Mouse (Mus musculus) heart, postnatal 4 days (tissue): Measurements from ENCODE around the gene Olfr597. TPM values are rescaled to one million over a fixed set of nuclear protein-coding genes. Genes with fewer than 3 reads are reported as not detected.
"Not testable (repeated sequence)": the region's sequence is repeated elsewhere in the genome, so short reads cannot be mapped to it uniquely, and the experiment has no call there.

Experiments used
- DNase-seq: peaks from one replicate; pipeline ENCODE4 v3.0.0; 2021
- microRNA-seq, 2 experiments: library from miRNA; unstranded; fragments of <30 nt; microRNA quantifications; one replicate each; pipeline ENCODE4 v1.2.0; 2021 to 2022
- total RNA-seq, 2 experiments: library from RNA; stranded (reverse); gene quantifications; 2 replicates each; pipeline ENCODE4 v1.2.3; 2021

The Olfr597 gene
- not detected for total RNA-seq

- not testable (repeated sequence) for DNase-seq
Measured at GRCm38 (mm10) chr7:103316015-103316414, at the start of gene Olfr597. Olfr597 (plus strand) TSS chr7:103316315.

- not testable (repeated sequence) for DNase-seq
Measured at GRCm38 (mm10) chr7:103305348-103305747, 10.8 kb upstream of the Olfr597 start, which contains the start of gene Olfr596. Olfr596 (plus strand) TSS chr7:103305648.

DNA sequence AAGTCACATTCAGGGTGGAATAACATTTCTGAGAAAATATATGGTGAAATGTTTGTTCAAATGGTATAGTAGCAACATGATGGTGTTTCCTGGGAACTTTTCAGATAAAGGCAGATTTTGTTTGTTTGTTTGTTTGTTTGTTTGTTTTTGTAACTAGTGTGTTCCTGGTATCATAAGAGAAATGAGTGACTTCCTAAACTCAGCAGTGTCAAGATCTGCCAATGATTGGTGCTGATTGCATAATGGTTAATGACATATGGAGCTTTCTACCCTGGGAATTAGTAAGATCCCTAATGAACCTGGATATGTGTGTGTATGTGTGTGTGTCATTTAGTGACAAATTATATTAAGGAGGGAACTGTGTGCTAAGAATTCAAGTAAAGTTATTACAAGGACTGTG lies 7.2 kb downstream of the Olfr597 start, which contains the start of gene Olfr598:
Gene Olfr598, plus strand, starts transcription at position 301 of the 400 bp plus-strand sequence.
- DNase-seq, result no peak

DNA sequence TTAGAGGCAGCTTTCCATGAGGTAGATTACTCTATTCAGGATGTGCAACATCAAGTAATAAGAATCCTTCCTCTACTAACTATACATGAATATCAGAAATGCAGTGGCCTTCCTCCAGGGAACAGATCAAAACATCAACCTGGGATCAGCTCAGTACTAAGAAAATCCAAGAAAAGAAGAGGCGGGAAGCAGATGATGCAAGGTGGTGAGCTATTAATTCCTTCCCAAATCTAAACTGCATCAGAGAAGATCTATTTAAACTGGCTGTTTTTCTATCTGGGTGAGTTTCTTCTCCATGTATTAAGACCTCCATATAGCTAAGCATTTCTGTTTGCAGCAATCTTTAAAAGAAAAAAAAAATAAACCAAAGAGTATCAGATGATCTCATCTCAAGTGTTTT lies 19.5 kb downstream of the Olfr597 start, which contains the start of gene Olfr599:
Gene Olfr599, plus strand, starts transcription at position 301 of the 400 bp plus-strand sequence.
- no peak for DNase-seq

GRCm38 (mm10) chr7:103349569-103349968 lies 33.5 kb downstream of the Olfr597 start, which contains the start of gene Olfr600:
Olfr600 (minus strand) TSS chr7:103349669.
- DNase-seq, result no peak

- DNase-seq, result no peak
Measured at GRCm38 (mm10) chr7:103362555-103362954, 46.4 kb downstream of the Olfr597 start, which contains the start of gene Olfr601. Olfr601 (minus strand) TSS chr7:103362655.

Small RNA genes lying within 50 kb of the gene (microRNA-seq; reads per million reads assigned to microRNA genes)
- 0 reads per million in 2 experiments for gene Gm23550

Other genes with a start within 250 kb of the Olfr597 start
- not detected for gene Olfr584, start 234.4 kb upstream of the Olfr597 start, total RNA-seq
- not detected for gene Olfr585, start 218.6 kb upstream of the Olfr597 start, total RNA-seq
- not detected for gene Olfr586, start 190.7 kb upstream of the Olfr597 start, total RNA-seq
- not detected for gene Olfr588-ps1, start 175.4 kb upstream of the Olfr597 start, total RNA-seq
- not detected for gene Olfr589, start 160.0 kb upstream of the Olfr597 start, total RNA-seq
- gene Olfr591, start 138.0 kb upstream of the Olfr597 start, total RNA-seq, result not detected
- gene Olfr592, start 131.5 kb upstream of the Olfr597 start, total RNA-seq, result not detected
- gene Olfr593, start 104.5 kb upstream of the Olfr597 start, total RNA-seq, result not detected
- gene Olfr594, start 99.3 kb upstream of the Olfr597 start, total RNA-seq, result not detected
- gene Usp17ld, start 63.8 kb upstream of the Olfr597 start, total RNA-seq, result not detected
- gene Olfr596, start 10.7 kb upstream of the Olfr597 start, total RNA-seq, result not detected
- not detected for gene Olfr598, start 7.3 kb downstream of the Olfr597 start, total RNA-seq
- gene Olfr599, start 19.6 kb downstream of the Olfr597 start, total RNA-seq, result not detected
- not detected for gene Olfr600, start 33.4 kb downstream of the Olfr597 start, total RNA-seq
- not detected for gene Olfr601, start 46.3 kb downstream of the Olfr597 start, total RNA-seq
- gene Olfr603, start 69.9 kb downstream of the Olfr597 start, total RNA-seq, result not detected
- under 1 TPM in 1 of 2 experiments, not detected in 1; 0.21 TPM for gene Usp17lc, start 98.8 kb downstream of the Olfr597 start, total RNA-seq
- not detected for gene Olfr605, start 129.1 kb downstream of the Olfr597 start, total RNA-seq
- gene Olfr606, start 132.7 kb downstream of the Olfr597 start, total RNA-seq, result not detected
- gene Olfr607, start 147.8 kb downstream of the Olfr597 start, total RNA-seq, result not detected
- 1 to 10 TPM; 3.8 to 4.1 TPM for gene Olfr608, start 153.6 kb downstream of the Olfr597 start, total RNA-seq
- gene Olfr609, start 181.7 kb downstream of the Olfr597 start, total RNA-seq, result not detected
- gene Olfr610, start 195.8 kb downstream of the Olfr597 start, total RNA-seq, result not detected
- not detected for gene Olfr611, start 204.5 kb downstream of the Olfr597 start, total RNA-seq
- gene Olfr612, start 226.4 kb downstream of the Olfr597 start, total RNA-seq, result not detected
- gene Olfr613, start 231.8 kb downstream of the Olfr597 start, total RNA-seq, result not detected
- gene Olfr615, start 239.8 kb downstream of the Olfr597 start, total RNA-seq, result not detected